Mouse (Mus musculus) small intestine, adult 2 months (tissue): Measurements from ENCODE around the gene Jpt2.
A peak's percentile ranks its signal among the peaks of the same experiment; 100 is the strongest.

Source experiments
- CTCF ChIP-seq: fragments of 200-500 bp; IDR thresholded peaks from 2 replicates; pipeline ENCODE4 v1.5.1; 2012; ENCODE audit warnings: low read depth, mild to moderate bottlenecking, control low read depth, inconsistent platforms, low read length, moderate library complexity, mixed read lengths; ENCODE audit not compliant: insufficient replicate concordance, insufficient read length; ENCODE audit errors: extremely low read depth
- POLR2A ChIP-seq: fragments of 200-500 bp; IDR thresholded peaks from 2 replicates; pipeline ENCODE4 v1.6.1; 2012; ENCODE audit warnings: low read depth, mild to moderate bottlenecking, control low read depth, inconsistent platforms, low read length, moderate library complexity

DNA sequence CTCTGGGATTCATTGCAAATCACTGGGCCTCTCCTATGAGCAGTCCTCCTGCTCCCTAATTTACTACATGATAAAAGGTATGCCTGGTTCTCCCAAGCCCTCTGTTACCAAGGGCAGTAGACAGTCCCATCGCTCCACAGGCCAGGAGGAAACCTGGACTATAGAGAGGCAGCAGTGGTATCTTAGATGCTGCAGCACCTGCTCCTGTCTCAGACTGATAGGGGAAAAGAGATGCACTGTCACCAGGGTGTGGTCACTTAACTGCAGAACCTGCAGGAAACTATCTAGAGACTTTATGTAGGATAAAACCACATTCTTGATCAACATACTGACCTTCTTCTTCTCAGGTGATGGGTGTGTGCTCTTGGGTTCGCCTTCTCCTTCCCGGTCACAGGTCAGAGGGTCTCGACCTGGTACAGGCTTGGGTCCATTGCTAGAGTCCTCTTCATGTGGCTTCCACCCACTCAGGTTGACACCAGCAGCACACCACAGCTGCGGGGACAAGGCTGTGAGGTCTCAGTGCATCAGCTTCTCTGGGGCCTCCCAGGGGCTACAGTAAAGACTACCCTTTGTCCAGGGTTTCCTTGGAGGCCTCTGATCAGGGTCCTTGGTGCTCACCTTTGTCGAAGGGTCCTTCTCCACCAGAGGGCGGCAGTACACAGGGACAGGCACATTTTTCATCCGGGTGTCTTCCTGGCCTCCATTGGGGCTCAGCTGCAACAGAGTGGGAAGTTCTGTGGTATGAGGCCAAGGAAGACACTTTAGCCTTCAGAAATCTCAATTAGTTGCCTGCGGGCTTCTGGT lies 57.6 kb downstream of the Jpt2 start:
- TF ChIP-seq POLR2A (no peak), CTCF (peak; percentile 12; the same call in 1 of the 2 replicates)
